Mouse (Mus musculus): Measurements from ENCODE around the gene Adcy7. TPM values are rescaled to one million over a fixed set of nuclear protein-coding genes. Genes with fewer than 3 reads are reported as not detected.

Gene Adcy7
- total RNA-seq, 1 experiment from 2014 or later: 46.5 TPM

DNA sequence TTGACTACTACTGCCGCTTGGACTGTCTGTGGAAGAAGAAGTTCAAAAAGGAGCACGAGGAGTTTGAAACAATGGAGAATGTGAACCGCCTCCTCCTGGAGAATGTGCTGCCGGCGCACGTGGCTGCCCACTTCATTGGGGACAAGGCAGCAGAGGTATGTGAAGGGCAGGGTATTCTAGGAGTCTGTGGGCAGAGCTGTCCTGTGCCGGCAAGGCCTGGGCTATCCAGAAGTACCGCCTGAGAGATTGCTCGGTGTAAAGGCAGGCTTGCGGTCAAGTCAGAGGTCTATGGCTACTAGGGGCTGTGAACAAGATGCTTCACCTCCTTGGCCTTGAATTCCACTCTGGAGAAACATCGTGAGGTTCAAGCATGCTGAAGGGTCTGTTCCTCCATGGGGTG, 52.6 kb downstream of the Adcy7 start:
- ATAC-seq (replicated peaks; ENCODE audit: low read depth, poor library complexity, severe bottlenecking): no peak

DNA sequence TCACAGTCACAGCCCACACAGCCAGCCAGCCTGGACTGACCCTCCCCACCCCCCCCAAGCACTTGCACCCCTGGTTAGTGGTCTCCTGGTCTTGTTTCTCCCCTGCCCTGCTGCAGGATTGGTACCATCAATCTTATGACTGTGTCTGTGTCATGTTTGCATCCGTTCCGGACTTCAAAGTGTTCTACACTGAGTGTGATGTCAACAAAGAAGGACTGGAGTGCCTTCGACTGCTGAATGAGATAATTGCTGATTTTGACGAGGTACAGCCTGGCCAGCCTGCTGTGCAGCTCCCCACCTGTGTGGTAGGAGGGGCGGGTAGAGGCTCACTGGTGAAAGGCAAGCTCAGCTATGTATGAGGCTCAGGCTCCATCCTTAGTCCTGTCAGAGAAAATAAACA, 53.0 kb downstream of the Adcy7 start:
- ATAC-seq (replicated peaks; ENCODE audit: low read depth, poor library complexity, severe bottlenecking): no peak

DNA sequence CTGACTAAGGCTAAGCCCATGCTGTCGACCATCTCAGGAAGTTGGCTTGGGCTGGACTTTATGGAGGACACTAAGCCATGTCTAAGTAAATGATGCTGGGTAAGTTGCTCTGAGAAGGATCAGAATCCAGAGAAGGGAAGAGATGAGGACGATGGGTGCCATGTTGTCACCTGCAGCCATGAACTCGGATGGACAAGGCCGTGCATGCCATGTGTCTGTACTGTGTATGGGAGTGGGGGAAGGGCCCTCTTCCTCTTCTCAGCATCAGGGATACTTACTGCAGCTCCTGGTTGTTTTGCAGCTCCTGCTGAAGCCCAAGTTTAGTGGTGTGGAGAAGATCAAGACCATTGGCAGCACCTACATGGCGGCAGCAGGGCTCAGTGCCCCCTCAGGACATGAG, 53.6 kb downstream of the Adcy7 start:
- no peak for ATAC-seq (replicated peaks; ENCODE audit: low read depth, poor library complexity, severe bottlenecking)

DNA sequence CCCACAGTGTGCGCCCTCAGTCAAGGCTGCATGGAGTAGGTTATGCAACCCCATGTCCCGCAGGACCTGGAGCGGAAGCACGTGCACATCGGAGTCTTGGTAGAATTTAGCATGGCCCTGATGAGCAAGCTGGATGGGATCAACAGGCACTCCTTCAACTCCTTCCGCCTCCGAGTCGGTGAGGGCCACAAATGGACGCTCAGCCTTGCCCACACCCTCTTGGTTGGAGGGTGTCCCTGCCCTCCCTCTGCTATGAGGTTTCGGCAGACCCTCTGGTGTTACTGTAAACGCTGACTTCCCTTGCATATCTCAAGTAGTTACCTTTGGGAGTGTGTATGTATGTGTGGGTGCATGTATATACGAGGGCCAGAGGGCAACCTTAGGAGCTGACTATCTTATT, 54.1 kb downstream of the Adcy7 start:
- no peak for ATAC-seq (replicated peaks; ENCODE audit: low read depth, poor library complexity, severe bottlenecking)

DNA sequence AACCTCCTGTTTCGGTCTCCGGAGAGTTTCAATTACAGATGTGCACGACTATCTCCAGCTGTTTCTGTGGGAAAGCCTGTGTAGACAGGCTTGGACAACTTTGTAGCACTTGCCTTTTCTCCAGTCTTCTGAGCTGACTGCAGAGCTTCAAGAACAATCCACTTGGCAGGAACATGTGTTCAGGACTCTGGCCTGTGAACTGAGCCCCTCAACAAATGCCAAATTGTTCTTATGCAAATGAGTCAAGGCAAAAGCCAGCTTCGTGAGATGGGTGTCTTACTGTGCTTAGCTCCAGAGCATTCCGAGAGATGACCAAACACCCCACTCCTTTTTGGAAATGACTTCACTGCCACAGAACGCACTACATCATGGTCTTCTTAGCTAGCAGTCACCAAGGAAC, 56.5 kb downstream of the Adcy7 start:
- ATAC-seq (replicated peaks; ENCODE audit: low read depth, poor library complexity, severe bottlenecking): no peak

DNA sequence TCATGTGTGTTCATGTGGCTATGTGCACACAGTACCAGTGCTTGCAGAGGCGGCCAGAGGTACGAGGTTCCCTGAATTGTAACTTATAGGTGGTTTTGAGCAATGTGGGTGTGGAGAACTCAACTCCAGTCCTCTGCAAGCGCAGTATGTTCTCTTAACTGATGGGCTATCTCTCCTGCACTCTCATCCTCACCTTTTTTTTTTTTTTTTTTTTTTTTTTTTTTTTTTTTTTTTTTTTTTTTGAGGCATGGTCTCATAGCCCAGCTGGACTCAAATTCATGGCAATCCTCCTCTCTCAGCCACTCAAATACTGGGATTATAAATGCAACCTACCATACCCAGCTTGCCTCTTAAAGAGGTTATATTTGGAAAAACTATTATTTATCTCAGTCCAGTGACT, 58.6 kb downstream of the Adcy7 start:
- no peak for ATAC-seq (replicated peaks; ENCODE audit: low read depth, poor library complexity, severe bottlenecking)

DNA sequence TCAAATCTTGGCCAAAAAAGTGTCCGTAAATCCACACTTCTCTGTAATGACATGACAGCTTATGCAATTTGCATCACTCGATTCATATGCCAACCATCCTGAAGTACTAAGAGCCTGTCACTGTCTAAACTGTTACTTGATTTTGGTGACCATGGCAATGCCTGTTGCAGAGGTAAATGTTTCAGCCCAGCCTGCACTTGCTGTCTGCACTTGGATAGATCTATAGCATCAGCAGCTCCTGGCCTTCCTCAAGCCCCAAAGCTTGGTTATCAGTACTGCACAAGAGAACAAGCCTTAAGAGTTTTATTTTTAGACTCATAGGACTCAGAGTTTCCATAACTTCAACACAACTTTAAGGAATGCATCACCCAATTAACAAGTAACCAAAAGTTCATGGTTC, 62.2 kb downstream of the Adcy7 start:
- no peak for ATAC-seq (replicated peaks; ENCODE audit: low read depth, poor library complexity, severe bottlenecking)

DNA sequence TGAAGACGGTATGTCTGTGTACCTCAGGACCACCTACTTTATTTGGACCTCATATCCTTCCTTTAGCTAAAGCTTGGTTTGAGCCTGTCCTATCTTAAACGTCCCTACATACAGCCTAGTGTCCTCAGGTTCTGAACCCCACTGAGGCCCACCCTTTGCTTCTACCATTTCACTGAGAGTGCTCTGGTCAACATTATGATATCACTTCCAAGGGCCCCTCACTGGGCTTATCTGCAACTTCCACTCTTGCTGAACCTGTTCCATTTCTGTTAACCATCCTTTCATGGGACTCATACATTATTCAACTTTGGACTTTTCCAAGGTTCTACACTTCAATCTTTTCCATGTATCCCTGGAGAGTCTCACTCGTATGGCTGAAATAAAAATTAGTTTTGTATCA, 62.8 kb downstream of the Adcy7 start:
- no peak for ATAC-seq (replicated peaks; ENCODE audit: low read depth, poor library complexity, severe bottlenecking)

DNA sequence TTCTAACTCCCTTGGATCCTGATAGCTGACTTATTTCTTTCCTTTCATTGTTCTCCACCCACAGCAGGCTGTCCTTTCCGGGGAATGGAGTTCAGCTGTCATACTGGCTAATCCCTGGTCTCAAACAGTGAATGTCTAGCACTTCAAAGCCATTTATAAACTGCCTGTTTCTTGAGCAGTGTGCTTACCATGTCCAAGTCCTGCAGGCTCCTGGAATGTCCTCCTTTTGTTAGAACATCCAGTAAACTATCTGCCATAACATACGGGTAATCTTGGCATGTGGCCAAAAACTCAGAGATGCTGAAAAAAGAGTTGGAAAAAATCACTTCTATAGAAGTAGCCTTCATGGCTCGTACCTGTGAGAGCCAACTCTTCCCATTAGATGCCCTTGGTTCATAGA, 67.0 kb downstream of the Adcy7 start:
- no peak for ATAC-seq (replicated peaks; ENCODE audit: low read depth, poor library complexity, severe bottlenecking)

DNA sequence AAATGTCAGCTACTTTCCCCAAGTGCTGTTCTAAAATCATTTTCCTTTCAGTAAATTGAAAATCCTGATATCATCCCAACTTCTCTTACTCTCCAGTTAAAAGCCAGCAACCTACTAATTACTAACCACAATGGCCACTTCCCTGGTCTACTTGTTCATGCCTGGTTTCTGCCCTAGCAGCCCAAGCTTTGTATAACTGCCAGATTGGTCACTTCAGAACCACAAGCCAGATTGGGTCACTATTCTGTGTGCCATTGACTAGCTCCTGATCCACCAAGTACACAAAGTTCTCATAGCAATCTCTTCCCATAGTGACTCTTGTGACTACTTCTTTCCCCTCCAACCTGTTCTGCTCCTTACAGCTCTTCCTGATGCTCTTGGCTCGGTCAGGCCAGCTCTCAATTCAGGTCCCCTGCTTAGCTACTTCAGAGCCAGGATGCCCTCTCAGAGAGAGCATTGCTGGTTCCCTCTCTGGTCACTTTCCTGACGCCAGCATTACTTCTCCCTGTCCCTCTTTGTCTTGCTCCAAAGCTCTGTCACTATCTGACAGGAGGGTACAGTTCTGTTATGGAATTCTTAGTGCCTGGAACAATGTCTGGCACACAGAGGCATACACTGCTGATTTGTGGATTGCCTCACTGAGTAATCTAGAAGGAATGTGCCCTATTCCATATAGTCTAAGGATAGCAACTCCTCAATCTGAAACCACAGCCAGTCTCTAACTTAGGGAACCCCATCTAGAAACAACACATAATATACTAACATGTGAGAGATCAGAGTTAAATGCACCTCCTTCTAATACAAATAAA, 67.9 kb downstream of the Adcy7 start:
- ATAC-seq (replicated peaks; ENCODE audit: low read depth, poor library complexity, severe bottlenecking): no peak

DNA sequence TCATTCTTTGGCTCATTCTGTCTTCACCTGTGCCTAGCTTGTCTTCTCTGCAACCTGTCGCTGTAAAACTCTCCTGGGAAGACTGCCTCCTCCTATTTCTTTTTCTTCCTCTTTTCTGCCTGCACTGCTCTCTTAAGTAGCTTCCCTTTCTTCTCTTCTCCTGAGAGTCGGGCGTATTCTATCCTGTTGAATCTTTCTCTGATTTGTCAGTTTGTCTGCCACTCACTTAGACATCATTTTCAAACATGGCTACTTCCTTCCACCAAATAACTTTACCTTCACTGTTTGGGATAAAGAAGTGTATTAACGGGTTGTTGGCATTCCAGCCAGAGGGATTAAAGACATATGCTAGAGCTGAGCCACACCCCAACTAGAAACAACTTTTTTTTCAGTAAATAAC, 69.8 kb downstream of the Adcy7 start:
- ATAC-seq (replicated peaks; ENCODE audit: low read depth, poor library complexity, severe bottlenecking): no peak

DNA sequence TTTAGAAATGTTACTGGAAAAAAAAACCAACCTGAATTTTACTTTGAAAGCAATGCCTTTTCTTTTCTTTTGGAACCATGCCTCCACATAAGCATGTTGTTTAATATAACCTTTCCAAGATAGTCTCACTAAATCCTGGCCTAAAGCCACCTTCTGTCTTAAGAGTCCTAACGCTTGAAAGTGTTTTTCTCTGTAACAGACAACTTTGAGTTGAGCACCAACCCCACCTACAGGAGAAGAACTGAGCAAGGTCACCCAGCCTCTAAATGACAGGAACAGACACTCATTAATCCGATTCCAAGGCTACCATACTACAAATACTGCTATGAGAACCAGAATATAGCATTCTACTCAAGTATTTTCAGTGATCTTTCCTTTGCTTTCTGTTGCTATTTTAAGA, 76.8 kb downstream of the Adcy7 start:
- no peak for ATAC-seq (replicated peaks; ENCODE audit: low read depth, poor library complexity, severe bottlenecking)

DNA sequence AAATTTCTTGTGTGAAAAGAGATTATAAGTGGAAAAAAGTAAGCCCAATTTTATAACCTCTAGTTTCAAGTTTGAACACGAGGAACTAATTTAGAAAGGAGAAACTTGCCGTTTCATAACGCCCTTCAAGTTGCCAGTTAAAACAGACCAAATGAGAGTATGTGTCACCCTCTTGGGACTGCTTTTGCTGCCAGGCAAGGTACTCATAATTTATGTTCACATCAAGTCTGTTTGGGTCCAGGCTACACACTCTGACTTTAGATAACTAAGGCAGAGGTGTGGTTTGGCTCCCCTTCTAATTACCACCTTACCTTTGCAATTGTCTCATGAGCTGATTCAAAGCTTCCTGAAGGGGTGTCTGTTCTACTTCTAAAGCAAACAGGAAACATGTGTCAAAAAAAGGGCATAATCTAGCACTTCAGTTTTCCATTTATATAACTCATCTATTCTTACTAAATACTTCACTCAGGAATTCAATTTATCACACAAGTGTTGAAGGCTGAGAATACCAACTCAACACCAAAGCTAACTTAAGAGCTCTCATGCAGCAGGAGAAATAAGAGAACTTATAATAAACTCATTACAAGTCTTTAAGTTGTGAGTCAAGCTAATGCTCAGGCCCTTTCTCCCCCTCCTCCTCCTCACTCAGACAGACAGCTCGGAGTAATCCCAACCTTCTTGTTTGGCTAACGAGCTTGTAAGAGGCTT, 85.2 kb downstream of the Adcy7 start:
- no peak for ATAC-seq (replicated peaks; ENCODE audit: low read depth, poor library complexity, severe bottlenecking)

DNA sequence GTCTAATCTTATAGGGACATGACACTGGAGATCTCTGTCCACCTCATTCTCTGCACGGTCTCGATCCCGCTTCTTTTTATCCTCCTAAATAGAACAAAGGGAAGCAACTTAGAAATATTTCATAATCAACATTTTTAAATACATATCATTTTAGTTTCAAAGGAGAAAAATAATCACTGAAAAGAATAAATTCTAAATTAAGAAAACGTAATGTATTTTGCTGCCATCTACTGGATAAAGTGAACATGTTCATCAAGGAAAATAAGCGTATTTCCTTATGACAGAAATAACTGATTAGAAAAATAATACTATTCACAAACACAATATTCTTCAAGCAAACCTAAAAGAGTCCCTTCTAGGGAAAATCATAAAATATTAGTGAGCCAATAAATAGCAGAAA, 85.7 kb downstream of the Adcy7 start:
- ATAC-seq (replicated peaks; ENCODE audit: low read depth, poor library complexity, severe bottlenecking): no peak

DNA sequence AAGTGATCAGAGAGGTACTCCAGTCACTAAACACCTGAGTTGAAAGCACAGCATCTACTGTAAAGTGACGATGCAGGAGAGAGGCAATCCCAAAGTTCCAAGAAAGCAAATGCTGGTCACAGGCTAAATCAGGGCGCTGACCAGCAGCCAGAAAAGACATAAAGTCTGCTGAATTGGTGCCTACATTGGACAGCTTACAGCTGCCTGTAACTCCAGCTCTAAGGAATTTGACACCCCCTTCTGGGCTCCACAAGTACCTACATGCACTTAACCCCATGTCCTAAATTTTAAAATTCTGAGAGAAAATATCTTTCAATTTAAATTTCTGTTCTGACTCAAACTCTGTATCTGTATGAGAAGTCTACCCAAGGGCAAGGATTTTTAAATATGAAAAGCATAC, 87.8 kb downstream of the Adcy7 start:
- ATAC-seq (replicated peaks; ENCODE audit: low read depth, poor library complexity, severe bottlenecking): no peak

DNA sequence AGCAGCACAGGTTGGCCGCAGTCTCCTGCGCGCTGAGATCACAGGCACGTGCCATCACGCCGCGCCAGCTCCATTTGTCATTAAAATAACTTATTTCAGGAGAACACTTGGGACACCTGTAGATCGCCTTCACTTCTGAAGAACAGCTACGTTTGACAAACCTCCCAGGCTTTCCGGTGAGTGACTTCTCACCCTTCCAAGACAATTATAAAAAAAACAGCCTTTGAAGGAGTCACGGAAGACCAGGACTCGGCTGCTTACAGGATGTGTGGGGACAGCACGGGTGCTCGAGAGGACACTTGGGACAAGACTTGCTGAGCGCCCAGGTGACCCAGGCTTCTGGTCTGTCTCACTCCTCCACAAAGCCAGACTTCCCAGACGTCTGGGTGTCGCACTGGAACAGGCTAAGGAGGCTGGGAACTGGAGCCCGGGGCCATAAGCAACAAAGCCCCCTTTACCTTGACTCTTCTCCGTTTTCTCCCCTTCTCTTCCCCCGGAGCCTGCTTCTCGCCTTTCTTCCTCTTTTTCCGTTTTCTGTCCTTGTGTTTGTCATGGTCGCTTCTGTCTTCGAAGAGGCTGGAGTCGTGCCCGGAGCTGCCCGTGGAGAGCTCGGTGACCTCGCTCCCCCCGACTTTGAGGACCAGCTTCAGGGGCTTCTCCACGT, 89.0 kb downstream of the Adcy7 start:
- 0 out of 2 replicates have a peak, but pooled peaks have one; percentile 6 for ATAC-seq (replicated peaks; ENCODE audit: low read depth, poor library complexity, severe bottlenecking)

DNA sequence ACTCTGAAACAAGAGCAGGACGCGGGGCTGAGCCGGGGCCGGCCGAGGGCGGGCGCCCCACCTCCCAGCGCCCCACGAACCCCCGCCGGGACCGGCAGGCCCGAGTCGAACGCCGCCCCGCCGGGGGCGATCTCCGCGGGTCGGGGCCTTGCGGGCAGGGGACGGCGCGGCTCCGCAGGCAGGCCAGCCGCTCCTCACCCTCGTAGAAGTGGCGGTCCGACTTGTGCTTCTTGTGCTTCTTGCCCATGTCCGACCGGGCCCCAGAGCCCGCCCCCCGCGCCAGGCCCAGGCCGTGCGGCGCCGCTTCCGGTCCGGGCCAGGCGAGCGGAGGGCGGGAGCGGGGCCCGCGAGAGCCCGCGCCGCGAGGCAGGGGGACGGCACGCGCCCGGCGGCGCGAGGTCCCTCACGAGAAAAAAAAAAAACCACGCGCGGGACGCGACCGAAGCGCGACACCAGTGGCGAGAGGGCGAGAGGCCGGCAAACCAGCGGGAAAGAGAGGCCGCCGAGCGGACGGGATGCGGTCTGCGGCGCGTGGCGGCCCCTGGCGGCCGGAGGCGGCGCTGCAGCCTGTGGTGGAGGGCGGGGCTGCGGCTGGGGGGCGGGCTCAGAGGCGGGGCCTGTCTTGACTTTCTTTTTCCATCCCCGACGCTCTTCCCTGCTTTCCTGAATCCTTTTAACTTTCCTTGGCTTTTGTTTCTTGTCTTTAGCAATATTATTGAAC, 89.7 kb downstream of the Adcy7 start, which contains the start of gene Brd7:
Brd7 (minus strand) TSS at position 487 of the 721 bp plus-strand sequence.
- ATAC-seq (replicated peaks; ENCODE audit: low read depth, poor library complexity, severe bottlenecking): peak; percentile 37; the same call in 1 of the 2 replicates

DNA sequence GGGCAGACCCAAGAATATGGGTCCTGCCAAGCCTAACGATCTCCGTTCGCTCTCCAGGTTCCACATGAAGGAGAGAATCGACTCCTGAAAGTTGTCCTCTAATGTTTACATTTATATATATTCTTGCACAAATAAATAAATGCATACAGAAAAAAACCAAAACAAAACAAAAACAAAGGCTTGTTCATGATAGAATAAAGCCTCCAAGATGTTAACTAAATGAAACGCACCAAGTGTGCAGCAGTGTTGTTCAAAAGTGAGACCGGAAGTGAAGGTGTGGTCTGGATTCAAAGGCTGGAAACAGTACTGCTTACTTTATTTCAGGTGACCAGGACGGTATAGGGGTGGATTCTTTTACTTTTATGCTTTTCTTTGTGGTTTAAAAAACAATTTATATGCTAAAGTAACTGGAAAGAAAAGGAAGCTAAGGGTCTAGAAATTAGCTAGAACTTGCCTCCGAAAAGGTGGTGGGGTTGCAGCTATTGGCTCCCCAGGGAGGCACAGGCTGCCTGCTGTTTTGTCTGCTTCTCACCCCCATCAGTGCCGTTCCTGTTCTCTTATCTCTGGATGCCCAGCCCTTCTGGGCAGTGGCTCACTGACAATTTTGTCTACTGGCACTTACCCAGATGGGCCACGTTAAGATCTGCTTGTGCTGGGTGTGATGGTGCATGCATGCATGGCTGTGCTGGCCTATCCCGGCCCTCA, 90.4 kb downstream of the Adcy7 start:
- ATAC-seq (replicated peaks; ENCODE audit: low read depth, poor library complexity, severe bottlenecking): peak; percentile 75

DNA sequence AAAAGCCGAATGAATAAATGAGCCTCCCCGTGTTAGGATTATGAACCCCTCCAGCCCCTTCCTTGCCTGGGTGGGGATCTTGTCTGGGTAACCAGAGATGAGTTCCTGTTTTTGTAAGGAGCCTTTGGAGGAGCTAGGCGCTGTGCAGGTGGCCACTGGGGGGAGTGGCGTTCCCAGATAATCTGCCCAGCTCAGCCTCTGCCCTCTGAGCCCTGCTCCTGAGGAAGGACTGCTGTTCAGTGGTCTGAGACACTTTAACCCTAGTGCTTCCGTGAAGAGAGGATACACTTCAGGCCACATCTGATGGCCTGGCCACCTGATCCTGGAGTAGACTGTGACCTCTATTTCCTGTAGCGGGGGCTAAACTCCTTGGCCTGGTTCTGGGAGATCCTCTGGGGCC, 97.0 kb downstream of the Adcy7 start:
- peak; percentile 92 for ATAC-seq (replicated peaks; ENCODE audit: low read depth, poor library complexity, severe bottlenecking)

DNA sequence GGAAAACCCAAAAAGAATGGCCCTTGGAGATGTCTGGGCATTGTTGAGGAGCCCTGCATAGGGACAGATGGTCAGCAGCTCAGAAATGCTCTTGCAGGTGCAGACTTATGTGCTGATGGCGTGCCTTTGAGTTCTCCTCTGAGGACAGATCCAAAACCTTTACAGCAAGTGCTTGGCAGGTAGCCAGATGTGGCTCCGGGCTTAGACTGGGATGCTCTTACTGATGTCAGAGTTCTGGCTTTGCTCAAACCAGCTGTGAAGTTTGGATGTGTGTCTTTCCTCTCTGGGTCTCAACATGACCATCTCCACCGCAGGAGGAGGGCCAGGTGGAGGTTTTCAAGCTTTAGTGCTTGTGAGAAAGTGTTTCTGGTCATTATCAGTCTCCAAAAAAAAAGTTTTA, 97.6 kb downstream of the Adcy7 start:
- no peak for ATAC-seq (replicated peaks; ENCODE audit: low read depth, poor library complexity, severe bottlenecking)
